Mouse (Mus musculus): ENCODE results near the gene Ctnnb1. TPM values are rescaled to one million over a fixed set of nuclear protein-coding genes. Genes with fewer than 3 reads are reported as not detected.
"Not testable (repeated sequence)": the region's sequence is repeated elsewhere in the genome, so short reads cannot be mapped to it uniquely, and the experiment has no call there.

Ctnnb1 gene
- polyA plus RNA-seq, 1 experiment from 2014 or later, result 422 TPM

GRCm38 (mm10) chr9:120902562-120902961, 26.5 kb upstream of the Ctnnb1 start:
- Histone ChIP-seq H3K27me3 (no peaks in the 10 kb centered on the region), H3K4me2 (no peak overlapping the region), H3K9ac (no peak overlapping the region), H3K9me3 (no peaks in the 10 kb centered on the region), H3K4me3 (no peak overlapping the region), H3K4me1 (replicated peaks) (0 out of 2 replicates have a peak, but pooled peaks cover 2% of the 10 kb centered on the region), H3K27ac (no peak overlapping the region), H3K36me3 (no peaks in the 10 kb centered on the region)
- no peak for ATAC-seq (ENCODE audit: low FRiP score)
- WGBS, result 74% methylated on average over 8 of the region's 8 CpGs

- Histone ChIP-seq H3K4me2 (no peak overlapping the region), H3K27me3 (no peaks in the 10 kb centered on the region), H3K4me3 (no peak overlapping the region), H3K36me3 (no peaks in the 10 kb centered on the region), H3K9me3 (no peaks in the 10 kb centered on the region), H3K27ac (no peak overlapping the region), H3K4me1 (replicated peaks) (0 out of 2 replicates have a peak, but pooled peaks cover 2% of the 10 kb centered on the region), H3K9ac (no peak overlapping the region)
- no peak for ATAC-seq (ENCODE audit: low FRiP score)
- WGBS, result 86% methylated on average over 6 of the region's 6 CpGs
These were observed 20.6 kb upstream of the Ctnnb1 start for GRCm38 (mm10) chr9:120908461-120908860.

GRCm38 (mm10) chr9:120913152-120913551, 15.9 kb upstream of the Ctnnb1 start:
- 84% methylated on average over 13 of the region's 13 CpGs for WGBS
- H3K36me3 ChIP-seq, result no peaks in the 10 kb centered on the region
- no peak overlapping the region for H3K27ac ChIP-seq
- ATAC-seq (ENCODE audit: low FRiP score), result no peak
- no peak overlapping the region for H3K9ac ChIP-seq
- H3K27me3 ChIP-seq, result no peaks in the 10 kb centered on the region
- H3K4me1 ChIP-seq (replicated peaks), result 0 out of 2 replicates have a peak, but pooled peaks cover 2% of the 10 kb centered on the region
- H3K4me2 ChIP-seq, result no peak overlapping the region
- H3K4me3 ChIP-seq, result no peak overlapping the region
- H3K9me3 ChIP-seq, result no peaks in the 10 kb centered on the region

- Histone ChIP-seq H3K9ac (no peak overlapping the region), H3K27ac (no peak overlapping the region), H3K4me2 (no peak overlapping the region), H3K4me1 (replicated peaks) (peaks cover 7% of the 10 kb centered on the region; the same call in 1 of the 2 replicates), H3K27me3 (no peaks in the 10 kb centered on the region), H3K9me3 (no peaks in the 10 kb centered on the region), H3K4me3 (no peak overlapping the region), H3K36me3 (no peaks in the 10 kb centered on the region)
- WGBS, result 84% methylated on average over 4 of the region's 4 CpGs
- ATAC-seq (ENCODE audit: low FRiP score), result no peak
These were observed 14.6 kb upstream of the Ctnnb1 start for GRCm38 (mm10) chr9:120914429-120914828.

- no peaks in the 10 kb centered on the region for H3K36me3 ChIP-seq
- H3K4me1 ChIP-seq (replicated peaks), result peaks cover 7% of the 10 kb centered on the region; the same call in 1 of the 2 replicates
- H3K4me3 ChIP-seq, result no peak overlapping the region
- H3K9ac ChIP-seq, result no peak overlapping the region
- no peak for ATAC-seq (ENCODE audit: low FRiP score)
- no peaks in the 10 kb centered on the region for H3K9me3 ChIP-seq
- 89% methylated on average over 14 of the region's 14 CpGs for WGBS
- H3K27me3 ChIP-seq, result no peaks in the 10 kb centered on the region
- no peak overlapping the region for H3K4me2 ChIP-seq
- H3K27ac ChIP-seq, result no peak overlapping the region
These were observed 14.0 kb upstream of the Ctnnb1 start for GRCm38 (mm10) chr9:120914877-120915459.

- not testable (repeated sequence) for H3K9me3 ChIP-seq; H3K27ac ChIP-seq; H3K4me2 ChIP-seq; H3K4me3 ChIP-seq; H3K9ac ChIP-seq; H3K36me3 ChIP-seq; ATAC-seq (ENCODE audit: low FRiP score); H3K27me3 ChIP-seq; H3K4me1 ChIP-seq (replicated peaks)
- 94% methylated on average over 2 of the region's 2 CpGs for WGBS
These were observed 11.4 kb upstream of the Ctnnb1 start for GRCm38 (mm10) chr9:120917619-120918018.

- no peaks in the 10 kb centered on the region for H3K27me3 ChIP-seq
- H3K27ac ChIP-seq, result no peak overlapping the region
- whole genome bisulfite sequencing, result 86% methylated on average over 5 of the region's 5 CpGs
- H3K9ac ChIP-seq, result no peak overlapping the region
- no peak for ATAC-seq (ENCODE audit: low FRiP score)
- peaks cover 5% of the 10 kb centered on the region; the same call in 1 of the 2 replicates for H3K4me1 ChIP-seq (replicated peaks)
- H3K36me3 ChIP-seq, result no peaks in the 10 kb centered on the region
- H3K4me3 ChIP-seq, result no peak overlapping the region
- H3K4me2 ChIP-seq, result no peak overlapping the region
- no peaks in the 10 kb centered on the region for H3K9me3 ChIP-seq
These were observed 10.8 kb upstream of the Ctnnb1 start for GRCm38 (mm10) chr9:120918211-120918610.

- no peak for ATAC-seq (ENCODE audit: low FRiP score)
- 51% methylated on average over 6 of the region's 6 CpGs for WGBS
- no peak overlapping the region for H3K4me2 ChIP-seq
These were observed 10.4 kb upstream of the Ctnnb1 start for GRCm38 (mm10) chr9:120918642-120919041.

GRCm38 (mm10) chr9:120919130-120919529, 9.9 kb upstream of the Ctnnb1 start:
- no peak overlapping the region for H3K9ac ChIP-seq
- 75% methylated on average over 5 of the region's 5 CpGs for whole genome bisulfite sequencing
- peaks cover 5% of the 10 kb centered on the region; the same call in 1 of the 2 replicates for H3K4me1 ChIP-seq (replicated peaks)
- no peak for ATAC-seq (ENCODE audit: low FRiP score)
- no peaks in the 10 kb centered on the region for H3K36me3 ChIP-seq
- no peaks in the 10 kb centered on the region for H3K9me3 ChIP-seq
- H3K4me2 ChIP-seq, result no peak overlapping the region
- H3K4me3 ChIP-seq, result no peak overlapping the region
- H3K27me3 ChIP-seq, result no peaks in the 10 kb centered on the region
- H3K27ac ChIP-seq, result no peak overlapping the region

More at GRCm38 (mm10) chr9:120918642-120919041, 10.4 kb upstream of the Ctnnb1 start:
- Histone ChIP-seq H3K27me3 (no peaks in the 10 kb centered on the region), H3K36me3 (no peaks in the 10 kb centered on the region), H3K27ac (no peak overlapping the region), H3K9ac (no peak overlapping the region), H3K4me3 (no peak overlapping the region), H3K9me3 (no peaks in the 10 kb centered on the region), H3K4me1 (replicated peaks) (peaks cover 5% of the 10 kb centered on the region; the same call in 1 of the 2 replicates)

GRCm38 (mm10) chr9:120926126-120926525, 2.9 kb upstream of the Ctnnb1 start:
- Histone ChIP-seq H3K9ac (no peak overlapping the region), H3K4me3 (no peak overlapping the region), H3K36me3 (no peaks in the 10 kb centered on the region), H3K4me1 (replicated peaks) (no peaks in the 10 kb centered on the region), H3K27ac (no peak overlapping the region), H3K27me3 (no peaks in the 10 kb centered on the region), H3K9me3 (no peaks in the 10 kb centered on the region), H3K4me2 (no peak overlapping the region)
- 97% methylated on average over 1 of the region's 1 CpGs for WGBS
- no peak for ATAC-seq (ENCODE audit: low FRiP score)

- Histone ChIP-seq H3K4me3 (no peak overlapping the region), H3K9ac (no peak overlapping the region), H3K4me2 (no peak overlapping the region), H3K4me1 (replicated peaks) (no peaks in the 10 kb centered on the region), H3K27ac (no peak overlapping the region), H3K27me3 (no peaks in the 10 kb centered on the region), H3K9me3 (no peaks in the 10 kb centered on the region), H3K36me3 (no peaks in the 10 kb centered on the region)
- ATAC-seq (ENCODE audit: low FRiP score), result no peak
- WGBS, result 37% methylated on average over 9 of the region's 9 CpGs
These were observed 1.9 kb upstream of the Ctnnb1 start for GRCm38 (mm10) chr9:120926939-120927606.

GRCm38 (mm10) chr9:120930021-120930420, 1.0 kb downstream of the Ctnnb1 start:
- H3K4me2 ChIP-seq, result no peak overlapping the region
- H3K27me3 ChIP-seq, result no peaks in the 10 kb centered on the region
- H3K9me3 ChIP-seq, result no peaks in the 10 kb centered on the region
- no peak overlapping the region for H3K4me3 ChIP-seq
- ATAC-seq (ENCODE audit: low FRiP score), result no peak
- H3K4me1 ChIP-seq (replicated peaks), result peaks cover 5% of the 10 kb centered on the region
- WGBS, result 86% methylated on average over 12 of the region's 12 CpGs
- no peak overlapping the region for H3K27ac ChIP-seq
- no peaks in the 10 kb centered on the region for H3K36me3 ChIP-seq
- H3K9ac ChIP-seq, result no peak overlapping the region

GRCm38 (mm10) chr9:120930811-120931210, 1.8 kb downstream of the Ctnnb1 start:
- Histone ChIP-seq H3K36me3 (no peaks in the 10 kb centered on the region), H3K4me1 (replicated peaks) (peaks cover 13% of the 10 kb centered on the region), H3K9ac (no peak overlapping the region), H3K27ac (no peak overlapping the region), H3K4me3 (no peak overlapping the region), H3K4me2 (no peak overlapping the region), H3K27me3 (no peaks in the 10 kb centered on the region), H3K9me3 (no peaks in the 10 kb centered on the region)
- 72% methylated on average over 8 of the region's 8 CpGs for WGBS
- ATAC-seq (ENCODE audit: low FRiP score), result no peak
